Mouse (Mus musculus) duodenum, adult 2 months (tissue): ENCODE results near the gene 2310039H08Rik. TPM values are rescaled to one million over a fixed set of nuclear protein-coding genes. Genes with fewer than 3 reads are reported as not detected.

Source experiments
- polyA plus RNA-seq: library from polyadenylated mRNA; depleted of rRNA; stranded (reverse); fragments of >200 nt; gene quantifications from 2 replicates; pipeline ENCODE4 v1.2.3, GENCODE M21; 2012; ENCODE audit warnings: low replicate concordance; rRNA removed

The 2310039H08Rik gene
- polyA plus RNA-seq = 151 and 166 TPM in 2 replicates

DNA sequence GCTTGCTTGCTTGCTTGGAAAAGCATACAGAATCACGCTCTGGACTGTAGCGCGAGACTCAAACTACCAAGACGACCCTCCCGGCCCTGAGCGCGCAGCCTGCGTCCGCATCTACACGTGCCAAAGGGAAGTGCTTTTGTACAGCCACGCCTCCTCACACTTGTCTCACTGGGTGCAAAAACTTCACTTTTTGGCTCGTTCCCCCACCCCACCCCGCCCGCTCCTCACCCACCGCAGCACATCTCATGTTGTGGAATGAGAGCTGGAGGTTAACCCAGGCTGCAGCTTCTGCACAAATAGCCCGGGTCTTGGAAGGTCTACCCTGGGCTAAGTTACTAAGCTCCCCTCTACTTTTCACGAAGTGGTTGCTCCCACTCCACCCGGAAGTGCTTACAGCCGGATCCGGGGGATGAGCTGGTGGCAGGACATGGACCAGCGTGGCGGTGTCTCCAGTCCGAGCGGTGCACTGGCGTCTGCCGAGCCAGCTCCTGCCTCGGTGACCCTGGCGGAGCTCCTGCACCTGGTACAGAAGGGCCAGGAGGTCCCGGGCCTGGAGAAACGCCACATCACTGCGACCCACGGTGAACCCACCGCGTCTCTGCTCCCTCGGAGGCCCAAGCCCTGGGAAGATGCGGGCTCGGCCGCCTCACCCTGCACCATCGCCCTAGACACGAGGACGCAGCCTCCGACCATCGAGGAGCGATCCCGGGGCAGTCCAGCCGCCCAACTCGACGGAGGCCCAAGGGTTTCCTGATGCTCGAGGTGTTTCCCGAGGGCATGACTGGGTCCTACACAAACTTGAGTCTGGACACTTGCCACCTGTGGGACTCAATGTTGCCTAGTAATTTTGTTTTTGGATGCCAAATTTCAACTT lies at the start of gene 2310039H08Rik:
2310039H08Rik (plus strand) TSS at position 232 of the 874 bp plus-strand sequence.

DNA sequence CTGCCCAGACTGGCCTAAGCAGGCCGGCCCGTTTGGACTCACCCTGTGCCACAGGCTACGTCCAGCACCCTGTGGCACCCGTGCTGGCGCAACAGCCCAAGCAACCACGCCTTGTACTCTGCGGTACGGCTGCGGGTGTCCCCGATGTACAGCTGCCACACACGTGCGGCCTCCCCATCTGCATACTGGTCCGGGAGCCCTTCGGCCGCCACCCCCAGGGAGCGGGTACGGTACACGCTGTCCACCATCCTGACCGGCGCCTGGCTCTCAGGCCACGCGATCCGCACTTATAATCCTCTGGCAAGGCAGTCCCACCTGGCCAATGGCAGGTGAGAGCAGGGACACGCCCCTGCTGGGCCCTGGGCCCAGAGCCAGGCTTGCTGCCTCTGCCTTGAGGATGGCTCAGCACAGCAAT lies 43.5 kb upstream of the 2310039H08Rik start, which contains the start of gene Gnmt:
Gnmt (minus strand) TSS at position 265 of the 415 bp plus-strand sequence.

DNA sequence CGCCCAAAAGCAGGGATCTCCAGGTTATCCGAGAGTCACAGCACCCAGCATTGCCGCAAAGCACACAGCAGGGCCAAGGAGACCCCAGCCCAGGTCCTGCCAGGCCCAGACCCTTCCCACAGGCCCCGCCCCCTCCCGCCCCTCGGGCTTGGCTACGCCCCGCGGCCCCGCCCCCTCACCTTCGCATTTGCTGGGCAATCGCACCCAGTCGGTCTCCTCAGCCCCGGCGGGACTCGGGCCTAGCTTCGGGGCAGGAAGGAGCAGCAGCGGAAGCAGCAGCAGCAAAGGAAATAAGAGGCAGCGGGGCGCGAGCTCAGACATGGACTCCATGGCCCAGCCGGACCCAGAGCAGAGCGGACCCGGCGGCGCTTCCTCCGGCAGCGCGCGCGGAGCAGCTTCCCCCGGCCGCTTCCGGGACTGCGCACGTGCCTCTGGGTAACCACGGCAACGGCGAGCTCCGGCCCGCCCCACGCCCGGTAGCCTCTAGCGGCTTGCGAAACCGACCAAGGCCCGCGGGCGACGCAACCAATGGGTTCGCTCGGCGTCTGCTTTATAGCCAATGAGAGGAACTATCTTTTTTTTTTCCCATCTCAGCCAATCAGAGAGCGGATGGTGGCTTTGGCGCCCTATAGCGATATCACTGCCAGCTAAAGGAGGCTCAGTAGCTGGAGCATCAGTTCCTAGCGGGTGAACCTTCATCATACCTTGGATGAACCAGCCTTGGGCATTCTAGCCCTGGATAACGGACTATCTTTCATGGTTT lies 20.5 kb upstream of the 2310039H08Rik start, which contains the start of gene Cnpy3:
Cnpy3 (minus strand) TSS at position 421 of the 763 bp plus-strand sequence.

DNA sequence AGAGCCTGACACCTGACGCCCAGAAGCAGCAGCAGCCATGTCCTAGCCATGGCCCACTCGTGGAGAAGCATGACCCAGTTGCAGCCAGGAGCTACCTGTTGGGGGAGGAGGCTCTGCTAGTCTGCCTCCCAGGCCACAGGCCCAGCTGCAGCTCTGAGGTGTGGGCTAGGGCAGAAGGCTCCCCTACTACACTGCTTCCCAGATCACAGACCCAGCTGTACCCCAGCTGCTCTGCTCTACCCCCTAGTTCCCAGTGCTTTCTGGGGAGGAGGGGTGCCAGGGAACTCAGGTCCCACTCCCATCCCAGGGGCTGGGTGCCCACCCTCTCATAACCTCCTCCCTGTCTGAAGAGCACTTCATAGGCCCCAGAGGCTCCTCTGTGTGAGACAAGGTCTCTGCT lies 8.9 kb upstream of the 2310039H08Rik start, which contains the start of gene Ptcra:
Ptcra (minus strand) TSS at position 169 of the 400 bp plus-strand sequence.

DNA sequence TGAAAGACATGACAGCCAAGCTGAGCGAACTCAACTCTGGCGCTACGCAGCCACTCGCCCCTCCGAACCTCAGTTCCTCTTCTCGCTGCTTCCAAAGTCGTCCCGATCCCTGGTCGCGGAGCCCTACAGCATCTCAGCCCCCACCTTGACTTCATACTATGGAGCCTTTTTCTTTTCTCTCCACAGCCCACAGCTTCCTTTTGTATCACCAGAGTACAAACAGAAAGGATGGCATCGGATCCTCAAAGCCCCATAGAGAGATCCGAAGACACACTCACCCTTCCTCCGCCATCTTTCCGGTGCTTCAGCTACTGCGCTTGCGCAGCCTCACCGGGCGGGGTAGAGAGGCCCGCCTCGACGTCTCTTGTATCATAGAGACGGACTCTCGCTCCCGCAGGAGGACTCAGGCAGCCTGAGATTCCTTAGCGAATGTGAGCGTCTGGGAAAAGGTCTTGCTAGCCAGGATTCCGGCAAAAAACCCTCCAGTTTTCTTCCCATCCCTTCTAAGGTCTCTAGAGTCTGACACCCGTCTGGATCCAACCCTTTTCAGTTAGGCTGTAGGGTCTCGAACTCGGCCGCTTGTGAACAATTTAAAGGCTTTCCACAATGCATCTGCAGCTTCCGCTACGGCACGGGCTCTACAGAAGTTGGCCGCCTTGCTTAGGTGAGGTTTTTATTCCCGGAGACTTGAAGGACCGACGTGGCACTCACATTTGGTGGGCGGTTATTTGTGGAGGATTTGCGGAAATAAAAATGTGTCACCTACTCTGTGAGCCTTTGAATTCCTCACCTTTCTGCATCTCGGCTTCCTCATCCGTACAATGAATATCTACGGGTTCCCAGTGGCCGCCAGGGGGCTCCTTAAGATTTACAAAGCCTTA lies 10.1 kb downstream of the 2310039H08Rik start, which contains the start of gene Rpl7l1:
Rpl7l1 (minus strand) TSS at position 332 of the 881 bp plus-strand sequence.

Other genes starting within 250 kb of the 2310039H08Rik start
- 5.4 and 7.1 TPM in 2 replicates for gene Cul9, start 226.2 kb upstream of the 2310039H08Rik start, polyA plus RNA-seq
- gene Srf, start 216.5 kb upstream of the 2310039H08Rik start, polyA plus RNA-seq = 147 and 180 TPM in 2 replicates
- gene Ptk7, start 143.1 kb upstream of the 2310039H08Rik start, polyA plus RNA-seq = 4.7 and 6.5 TPM in 2 replicates
- 76.0 and 152 TPM in 2 replicates for gene Klc4, start 126.6 kb upstream of the 2310039H08Rik start, polyA plus RNA-seq
- 101 and 186 TPM in 2 replicates for gene Mrpl2, start 126.4 kb upstream of the 2310039H08Rik start, polyA plus RNA-seq
- 9.8 and 12.0 TPM in 2 replicates for gene Cul7, start 122.3 kb upstream of the 2310039H08Rik start, polyA plus RNA-seq
- gene Rrp36, start 98.3 kb upstream of the 2310039H08Rik start, polyA plus RNA-seq = 28.4 and 38.6 TPM in 2 replicates
- 45.3 and 69.5 TPM in 2 replicates for gene Mea1, start 93.8 kb upstream of the 2310039H08Rik start, polyA plus RNA-seq
- 85.2 and 117 TPM in 2 replicates for gene Klhdc3, start 91.7 kb upstream of the 2310039H08Rik start, polyA plus RNA-seq
- gene Ppp2r5d, start 67.5 kb upstream of the 2310039H08Rik start, polyA plus RNA-seq = 50.9 and 143 TPM in 2 replicates
- 59.8 and 104 TPM in 2 replicates for gene Pex6, start 61.2 kb upstream of the 2310039H08Rik start, polyA plus RNA-seq
- 0.51 and 3.8 TPM in 2 replicates for gene Gnmt, start 43.5 kb upstream of the 2310039H08Rik start, polyA plus RNA-seq
- gene Cnpy3, start 20.4 kb upstream of the 2310039H08Rik start, polyA plus RNA-seq = 26.8 and 30.1 TPM in 2 replicates
- not detected in 2 replicates for gene Ptcra, start 8.9 kb upstream of the 2310039H08Rik start, polyA plus RNA-seq
- 7.7 and 7.9 TPM in 2 replicates for gene Rpl7l1, start 10.0 kb downstream of the 2310039H08Rik start, polyA plus RNA-seq
- 4.0 and 5.0 TPM in 2 replicates for gene Bicral, start 85.8 kb downstream of the 2310039H08Rik start, polyA plus RNA-seq
- 10.4 and 21.4 TPM in 2 replicates for gene Tbcc, start 118.0 kb downstream of the 2310039H08Rik start, polyA plus RNA-seq
- gene Prph2, start 137.8 kb downstream of the 2310039H08Rik start, polyA plus RNA-seq = not detected in 2 replicates
- gene Ubr2, start 237.9 kb downstream of the 2310039H08Rik start, polyA plus RNA-seq = 7.1 and 11.8 TPM in 2 replicates